Mouse (Mus musculus): ENCODE results near the gene Far2.

- TF ChIP-seq CTCF (IDR thresholded peaks at IDR 0.05; ENCODE audit: low read depth, low read length): no peak
- no peak for TF ChIP-seq POLR2A (IDR thresholded peaks at IDR 0.05; ENCODE audit: borderline replicate concordance, low read depth, low read length)
These were observed 85.3 kb downstream of the Far2 start for GRCm38 (mm10) chr6:148132314-148132713.

Data from bone marrow macrophage, adult 2 months (primary cell).